Mouse (Mus musculus): ENCODE measurements at regions not wholly inside any gene's neighbourhood (a gene's known extent, or its start where the extent isn't known, plus 50 kb on each side); places are given as distances from the start of the nearest gene placed in this dataset.

DNA sequence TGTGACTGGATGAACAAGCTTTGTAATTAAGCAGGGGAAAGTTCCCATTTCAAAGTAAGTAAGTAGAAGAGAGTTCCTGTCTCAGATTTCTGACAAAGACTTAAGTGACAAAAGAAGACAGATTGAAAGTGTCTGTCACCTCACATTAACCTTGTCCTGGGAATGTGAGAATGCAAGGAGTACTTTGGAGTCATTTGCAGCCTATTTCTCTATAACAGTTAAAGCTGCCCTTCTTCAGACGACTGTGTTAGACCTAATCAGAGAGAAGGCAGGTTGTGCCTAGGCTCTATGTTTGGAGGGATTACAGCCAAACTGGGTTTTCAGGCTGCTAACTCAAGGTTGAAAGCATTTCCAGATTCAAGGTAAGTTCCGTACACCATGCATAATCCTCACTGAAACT, 446.5 kb downstream of the Pdgfc start:
- DNase-seq (ENCODE audit: low spot score) = no peak
- Histone ChIP-seq H3K4me1 (replicated peaks) (no peaks in the 10 kb centered on the region), H3K27ac (no peak overlapping the region), H3K9me3 (no peaks in the 10 kb centered on the region), H3K4me3 (no peak overlapping the region), H3K36me3 (no peaks in the 10 kb centered on the region), H3K27me3 (ENCODE audit: insufficient read depth, poor library complexity, severe bottlenecking) (no peaks in the 10 kb centered on the region)
- WGBS = 78% methylated on average over 2 of the region's 2 CpGs

DNA sequence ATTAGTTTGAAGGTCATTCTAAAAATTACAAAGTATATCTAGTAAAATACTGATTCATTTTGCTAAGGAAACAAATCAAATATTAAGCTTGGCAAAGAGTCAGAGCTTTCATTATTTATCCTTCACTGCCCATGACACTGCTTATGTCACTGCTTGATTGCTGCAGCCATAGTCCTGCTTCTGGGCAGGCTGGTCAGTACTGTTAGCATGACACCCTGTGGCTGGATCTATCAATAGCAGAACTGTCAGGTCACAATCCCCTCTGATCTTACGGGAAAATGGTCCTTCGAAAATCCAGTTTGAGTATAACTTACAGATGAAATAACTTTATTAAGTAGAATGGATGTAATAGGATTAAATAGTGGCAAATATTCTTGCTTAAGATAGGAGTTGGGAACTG, 447.1 kb downstream of the Pdgfc start:
- DNase-seq (ENCODE audit: low spot score) = no peak
- Histone ChIP-seq H3K36me3 (no peaks in the 10 kb centered on the region), H3K27ac (no peak overlapping the region), H3K4me3 (no peak overlapping the region), H3K4me1 (replicated peaks) (no peaks in the 10 kb centered on the region), H3K27me3 (ENCODE audit: insufficient read depth, poor library complexity, severe bottlenecking) (no peaks in the 10 kb centered on the region), H3K9me3 (no peaks in the 10 kb centered on the region)
- WGBS = 71% methylated on average over 2 of the region's 2 CpGs

- H3K4me1 ChIP-seq (replicated peaks) = no peaks in the 10 kb centered on the region
- H3K9me3 ChIP-seq = no peaks in the 10 kb centered on the region
- no peaks in the 10 kb centered on the region for H3K27me3 ChIP-seq (ENCODE audit: insufficient read depth, poor library complexity, severe bottlenecking)
- H3K4me3 ChIP-seq = no peak overlapping the region
- no peaks in the 10 kb centered on the region for H3K36me3 ChIP-seq
- no peak overlapping the region for H3K27ac ChIP-seq
- 81% methylated on average over 1 of the region's 1 CpGs for whole genome bisulfite sequencing
- DNase-seq (ENCODE audit: low spot score) = no peak
These were observed 427.1 kb upstream of the Ctso start for GRCm38 (mm10) chr3:81505316-81505715.

DNA sequence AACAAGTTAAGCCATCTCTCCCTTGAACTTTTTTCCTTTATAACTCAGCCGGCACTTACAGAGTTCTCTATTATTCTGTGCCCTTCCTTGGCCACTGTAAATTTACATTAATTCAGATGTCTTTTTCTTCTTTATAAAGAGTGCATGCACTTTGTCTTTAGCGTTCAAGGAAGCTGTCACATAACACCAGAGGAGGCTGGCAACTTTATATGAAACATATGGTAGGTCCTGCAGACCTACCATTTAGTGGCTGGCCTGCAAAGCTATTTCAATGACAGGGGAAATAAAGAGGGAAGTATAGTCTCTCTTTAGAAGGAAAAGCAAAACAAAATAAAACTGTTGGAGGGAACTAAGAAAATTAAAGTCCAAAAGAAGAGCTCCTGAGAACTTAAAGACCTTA, 423.8 kb upstream of the Ctso start:
- Histone ChIP-seq H3K4me3 (no peak overlapping the region), H3K9me3 (no peaks in the 10 kb centered on the region), H3K4me1 (replicated peaks) (no peaks in the 10 kb centered on the region), H3K36me3 (no peaks in the 10 kb centered on the region), H3K27me3 (ENCODE audit: insufficient read depth, poor library complexity, severe bottlenecking) (no peaks in the 10 kb centered on the region), H3K27ac (no peak overlapping the region)
- 52% methylated on average over 2 of the region's 2 CpGs for WGBS
- no peak for DNase-seq (ENCODE audit: low spot score)

DNA sequence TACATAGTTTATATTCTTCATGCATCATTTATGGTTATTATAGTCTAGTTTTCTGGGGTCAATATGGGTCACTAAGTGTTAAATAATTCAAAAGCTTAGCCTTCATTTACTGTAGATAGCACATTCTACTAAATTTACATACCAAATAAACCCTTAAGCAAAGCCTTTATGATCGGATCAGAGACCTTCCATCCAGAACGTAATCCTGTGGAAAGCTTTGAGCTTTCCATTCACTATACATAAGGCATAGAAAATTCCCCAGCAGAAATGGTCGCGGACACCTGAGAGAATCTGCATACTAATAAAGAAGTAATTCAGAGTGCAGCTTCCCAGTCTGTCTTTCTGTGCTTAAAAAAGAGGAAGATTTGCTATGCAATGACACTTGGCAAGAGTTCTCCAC, 410.6 kb upstream of the Ctso start:
- no peak overlapping the region for H3K27ac ChIP-seq
- no peaks in the 10 kb centered on the region for H3K36me3 ChIP-seq
- no peak overlapping the region for H3K4me3 ChIP-seq
- H3K4me1 ChIP-seq (replicated peaks) = no peaks in the 10 kb centered on the region
- DNase-seq (ENCODE audit: low spot score) = no peak
- 61% methylated on average over 4 of the region's 4 CpGs for WGBS
- no peaks in the 10 kb centered on the region for H3K9me3 ChIP-seq
- H3K27me3 ChIP-seq (ENCODE audit: insufficient read depth, poor library complexity, severe bottlenecking) = no peaks in the 10 kb centered on the region

GRCm38 (mm10) chr3:81530872-81531271, 401.5 kb upstream of the Ctso start:
- no peaks in the 10 kb centered on the region for H3K36me3 ChIP-seq
- H3K27me3 ChIP-seq (ENCODE audit: insufficient read depth, poor library complexity, severe bottlenecking) = no peaks in the 10 kb centered on the region
- no peak overlapping the region for H3K27ac ChIP-seq
- no peak overlapping the region for H3K4me3 ChIP-seq
- DNase-seq (ENCODE audit: low spot score) = no peak
- no peaks in the 10 kb centered on the region for H3K9me3 ChIP-seq
- no peaks in the 10 kb centered on the region for H3K4me1 ChIP-seq (replicated peaks)
- WGBS = 88% methylated on average over 1 of the region's 1 CpGs

DNA sequence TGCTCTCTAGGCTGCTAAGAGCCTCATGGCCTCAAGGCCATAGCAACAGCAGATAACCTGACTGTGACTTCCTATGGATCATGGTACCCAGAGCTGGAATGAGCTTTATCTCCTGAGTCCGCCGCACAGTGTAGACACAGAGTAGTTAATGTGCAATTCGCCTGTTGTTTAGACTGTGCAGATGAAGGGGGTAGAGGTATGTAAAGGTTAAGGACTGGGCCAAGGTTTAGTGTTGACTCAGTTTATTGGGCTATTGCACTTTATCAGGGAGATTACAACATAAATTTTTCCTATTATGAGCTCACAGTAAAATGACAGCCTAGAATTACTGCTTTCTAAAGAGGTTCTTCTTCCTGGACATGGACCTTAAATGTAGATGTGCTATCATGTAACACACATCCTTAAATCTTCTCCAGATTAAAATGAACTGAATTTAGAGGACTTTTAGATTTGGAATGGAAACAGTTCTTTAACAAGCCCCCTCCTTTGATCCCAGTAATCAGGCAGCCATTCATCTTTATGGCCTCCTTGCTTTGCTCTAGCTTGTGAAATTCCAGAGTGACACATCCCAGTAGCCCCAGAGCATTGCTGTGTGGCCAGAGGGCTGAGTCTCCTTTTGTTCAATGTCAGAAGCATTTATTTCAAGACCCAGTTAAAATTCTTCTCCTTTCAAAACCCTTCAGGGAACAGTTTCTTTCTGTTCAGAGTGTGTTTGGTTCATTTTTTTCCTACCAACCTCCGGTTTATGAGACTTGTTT, 396.8 kb upstream of the Ctso start:
- no peaks in the 10 kb centered on the region for H3K27me3 ChIP-seq (ENCODE audit: insufficient read depth, poor library complexity, severe bottlenecking)
- H3K4me1 ChIP-seq (replicated peaks) = no peaks in the 10 kb centered on the region
- no peaks in the 10 kb centered on the region for H3K9me3 ChIP-seq
- no peaks in the 10 kb centered on the region for H3K36me3 ChIP-seq
- WGBS = 79% methylated on average over 4 of the region's 4 CpGs
- DNase-seq (ENCODE audit: low spot score) = no peak
- no peak overlapping the region for H3K4me3 ChIP-seq
- H3K27ac ChIP-seq = no peak overlapping the region

DNA sequence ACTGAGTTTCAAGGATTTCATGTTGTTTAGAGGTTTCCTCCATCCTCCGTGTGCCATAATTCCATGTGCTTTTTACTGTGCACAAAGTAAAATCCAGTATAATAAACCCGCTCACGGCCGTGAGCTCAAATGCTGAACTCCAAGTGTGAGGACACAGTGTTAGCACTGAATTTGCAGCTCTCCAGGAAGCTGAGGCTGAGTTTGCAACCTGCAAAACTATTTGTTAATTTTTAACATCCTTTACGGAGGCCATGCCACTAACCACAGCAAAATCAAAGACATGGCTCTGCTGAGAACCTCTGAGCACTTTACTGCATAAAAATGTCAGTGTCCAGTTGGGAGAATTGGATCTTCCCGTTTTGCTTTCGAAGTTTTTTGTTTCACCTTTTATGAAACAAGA, 377.6 kb upstream of the Ctso start:
- 85% methylated on average over 7 of the region's 7 CpGs for WGBS
- H3K27me3 ChIP-seq (ENCODE audit: insufficient read depth, poor library complexity, severe bottlenecking) = no peaks in the 10 kb centered on the region
- H3K27ac ChIP-seq = no peak overlapping the region
- H3K4me3 ChIP-seq = no peak overlapping the region
- no peaks in the 10 kb centered on the region for H3K4me1 ChIP-seq (replicated peaks)
- H3K36me3 ChIP-seq = no peaks in the 10 kb centered on the region
- H3K9me3 ChIP-seq = no peaks in the 10 kb centered on the region
- no peak for DNase-seq (ENCODE audit: low spot score)

GRCm38 (mm10) chr3:81562610-81563258, 369.7 kb upstream of the Ctso start:
- Histone ChIP-seq H3K4me3 (no peak overlapping the region), H3K36me3 (no peaks in the 10 kb centered on the region), H3K9me3 (no peaks in the 10 kb centered on the region), H3K27me3 (ENCODE audit: insufficient read depth, poor library complexity, severe bottlenecking) (no peaks in the 10 kb centered on the region), H3K27ac (no peak overlapping the region), H3K4me1 (replicated peaks) (no peaks in the 10 kb centered on the region)
- 86% methylated on average over 2 of the region's 2 CpGs for WGBS
- no peak for DNase-seq (ENCODE audit: low spot score)

DNA sequence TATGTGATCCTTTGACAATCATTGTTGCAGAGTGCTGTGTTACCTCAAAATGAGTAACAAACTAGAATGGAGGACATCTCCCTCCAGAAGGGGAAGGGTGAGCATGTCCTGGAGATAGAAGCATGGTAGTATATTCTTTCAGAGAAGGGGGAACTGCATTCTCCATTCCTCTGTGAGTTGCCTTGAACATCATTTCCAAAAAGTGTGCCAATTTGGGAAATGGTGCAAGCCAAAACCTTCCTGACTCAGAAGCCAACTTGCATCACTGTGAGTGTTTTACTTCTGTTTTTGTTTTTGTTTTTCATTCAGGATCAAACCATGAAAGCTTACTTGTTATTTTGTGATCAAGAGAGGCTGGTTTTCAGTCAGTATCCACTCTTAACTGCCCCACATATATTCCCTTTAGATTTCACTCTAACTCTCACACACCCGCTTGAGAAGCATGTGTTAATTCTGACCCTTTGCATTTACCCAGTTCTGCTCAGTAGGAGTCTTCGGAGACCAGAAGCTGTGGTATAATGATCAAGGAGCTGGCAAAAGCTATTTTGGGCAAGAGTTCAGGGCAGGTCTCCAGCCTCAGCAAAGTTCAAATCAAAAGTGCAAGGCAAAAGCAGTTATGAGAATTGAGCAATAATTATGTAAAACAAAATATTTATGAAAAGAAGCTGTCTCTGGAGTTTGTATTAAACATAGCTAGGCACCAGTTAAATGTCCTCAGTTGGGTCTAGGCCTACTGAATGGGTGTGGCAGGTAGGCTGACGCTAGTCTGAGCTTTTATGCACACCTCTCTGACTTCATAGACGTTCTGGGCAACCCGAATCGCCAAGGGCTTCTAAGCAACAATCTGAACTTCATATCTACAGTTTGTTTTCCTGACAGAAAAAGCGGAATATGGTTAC, 368.3 kb upstream of the Ctso start:
- Histone ChIP-seq H3K4me1 (replicated peaks) (no peaks in the 10 kb centered on the region), H3K36me3 (no peaks in the 10 kb centered on the region), H3K9me3 (no peaks in the 10 kb centered on the region), H3K4me3 (no peak overlapping the region), H3K27me3 (ENCODE audit: insufficient read depth, poor library complexity, severe bottlenecking) (no peaks in the 10 kb centered on the region), H3K27ac (no peak overlapping the region)
- 84% methylated on average over 7 of the region's 7 CpGs for WGBS
- DNase-seq (ENCODE audit: low spot score) = no peak

- H3K27me3 ChIP-seq (ENCODE audit: insufficient read depth, poor library complexity, severe bottlenecking) = no peaks in the 10 kb centered on the region
- H3K36me3 ChIP-seq = no peaks in the 10 kb centered on the region
- no peak overlapping the region for H3K27ac ChIP-seq
- no peak for DNase-seq (ENCODE audit: low spot score)
- H3K9me3 ChIP-seq = no peaks in the 10 kb centered on the region
- H3K4me1 ChIP-seq (replicated peaks) = no peaks in the 10 kb centered on the region
- WGBS = 76% methylated on average over 1 of the region's 1 CpGs
- H3K4me3 ChIP-seq = no peak overlapping the region
These were observed 367.7 kb upstream of the Ctso start for GRCm38 (mm10) chr3:81564757-81565063.

DNA sequence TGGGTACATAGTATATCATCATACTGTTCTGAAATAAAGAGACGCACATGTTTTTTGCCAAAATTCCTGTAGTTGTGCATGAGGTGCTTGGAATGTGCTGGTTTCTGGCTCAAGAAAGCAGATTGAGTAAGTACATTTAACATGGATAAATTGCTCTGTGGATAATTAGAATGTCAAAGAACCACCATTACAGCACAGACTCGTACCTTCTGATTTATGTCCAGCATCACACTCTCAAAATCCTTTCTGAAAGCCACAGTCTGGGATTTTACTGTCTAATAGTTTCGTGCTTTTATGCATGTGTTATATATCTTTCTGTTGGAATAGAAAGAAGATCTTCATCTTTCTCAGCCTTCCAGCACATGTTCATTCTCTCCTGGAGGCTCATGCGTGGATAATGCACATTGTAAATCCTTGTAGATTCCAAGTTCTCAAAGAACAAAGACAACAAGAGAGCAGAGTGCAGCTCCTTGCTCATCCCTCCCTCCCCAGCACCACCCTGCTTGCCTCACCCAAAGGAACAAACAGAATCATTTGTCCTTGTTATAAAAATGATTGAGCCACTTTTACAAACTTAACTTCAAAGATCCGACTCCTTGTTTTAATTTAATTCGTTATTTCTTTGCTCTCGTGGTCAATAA, 348.9 kb upstream of the Ctso start:
- H3K9me3 ChIP-seq = no peaks in the 10 kb centered on the region
- no peaks in the 10 kb centered on the region; the same call in 1 of the 2 replicates for H3K4me1 ChIP-seq (replicated peaks)
- no peak for DNase-seq (ENCODE audit: low spot score)
- H3K27me3 ChIP-seq (ENCODE audit: insufficient read depth, poor library complexity, severe bottlenecking) = no peaks in the 10 kb centered on the region
- H3K36me3 ChIP-seq = no peaks in the 10 kb centered on the region
- H3K4me3 ChIP-seq = no peak overlapping the region
- 77% methylated on average over 7 of the region's 7 CpGs for WGBS
- H3K27ac ChIP-seq = no peak overlapping the region

DNA sequence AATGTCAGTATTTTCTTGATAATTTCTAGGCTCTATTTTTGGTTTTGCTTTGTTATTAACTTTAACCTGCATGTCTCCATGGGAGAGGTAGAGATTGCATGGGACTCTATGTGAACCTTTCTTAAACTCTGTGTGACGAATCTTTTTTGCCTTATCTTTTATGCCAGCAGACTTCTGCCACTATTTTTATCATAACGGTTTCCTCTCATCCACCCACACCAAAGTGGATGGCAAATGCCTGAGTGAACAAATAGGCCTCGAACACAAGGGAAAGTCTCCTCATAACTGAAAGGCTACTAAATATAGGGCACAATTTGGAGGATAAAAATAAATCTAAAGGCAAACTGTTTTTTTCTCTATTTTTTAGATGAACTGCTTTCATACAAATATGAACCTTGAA, 343.3 kb upstream of the Ctso start:
- no peak overlapping the region for H3K27ac ChIP-seq
- H3K36me3 ChIP-seq = no peaks in the 10 kb centered on the region
- no peaks in the 10 kb centered on the region for H3K27me3 ChIP-seq (ENCODE audit: insufficient read depth, poor library complexity, severe bottlenecking)
- no peaks in the 10 kb centered on the region for H3K4me1 ChIP-seq (replicated peaks)
- no peaks in the 10 kb centered on the region for H3K9me3 ChIP-seq
- no peak overlapping the region for H3K4me3 ChIP-seq
- DNase-seq (ENCODE audit: low spot score) = no peak
- WGBS = 90% methylated on average over 3 of the region's 3 CpGs
